ENCODE assay signal across 8 mouse cellular contexts in genomic region chr1:134493956-134494355, GRCm38 (mm10). TPM values are rescaled to one million over a fixed set of nuclear protein-coding genes. Genes with fewer than 3 reads are reported as not detected.
DNase-seq lines count a peak whose midpoint lies in the region; ATAC-seq and TF ChIP-seq lines count a peak whose summit lies in the region.

No protein-coding gene starts in this region.

- H3K27me3 ChIP-seq in limb, embryonic 13.5 days = no peaks in the 10 kb centered on the region
- no peaks in the 10 kb centered on the region for H3K27me3 ChIP-seq in small intestine, adult 2 months (ENCODE audit: control insufficient read depth, insufficient read depth, low read length)

- no peak for TF ChIP-seq POLR2A in lung, adult 2 months (IDR thresholded peaks at IDR 0.05; ENCODE audit: borderline replicate concordance, extremely low read depth, low read depth, low read length)
- TF ChIP-seq POLR2A in small intestine, adult 2 months (IDR thresholded peaks at IDR 0.05; ENCODE audit: low read depth, low read length) = no peak

- peak overlapping the region; percentile 71 for H3K9ac ChIP-seq in limb, embryonic 13.5 days

- H3K4me1 ChIP-seq in lung, adult 2 months (ENCODE audit: control insufficient read depth, insufficient read depth, low read length) = peaks cover 5% of the 10 kb centered on the region
- peaks cover 18% of the 10 kb centered on the region for H3K4me1 ChIP-seq in limb, embryonic 13.5 days
- H3K4me1 ChIP-seq in small intestine, adult 2 months (ENCODE audit: control insufficient read depth, insufficient read depth, insufficient read length, low read length) = peaks cover 5% of the 10 kb centered on the region; the same call in 1 of the 2 replicates

- H3K36me3 ChIP-seq in limb, embryonic 13.5 days = peaks cover 31% of the 10 kb centered on the region
- peaks cover 10% of the 10 kb centered on the region for H3K36me3 ChIP-seq in small intestine, adult 2 months (ENCODE audit: control insufficient read depth, insufficient read depth, low read length)

- TF ChIP-seq CTCF in lung, adult 2 months (IDR thresholded peaks at IDR 0.05; ENCODE audit: insufficient read depth, low read length) = no peak
- TF ChIP-seq CTCF in small intestine, adult 2 months (IDR thresholded peaks at IDR 0.05; ENCODE audit: extremely low read depth, insufficient read length, insufficient replicate concordance, low read depth, low read length) = no peak

- H3K4me3 ChIP-seq in lung, adult 2 months (replicated peaks; ENCODE audit: extremely low read depth, low read depth, low read length) = peak overlapping the region; percentile 73
- peak overlapping the region; percentile 75 for H3K4me3 ChIP-seq in limb, embryonic 13.5 days
- peak overlapping the region; percentile 85; the same call in 1 of the 2 replicates for H3K4me3 ChIP-seq in small intestine, adult 2 months (ENCODE audit: low read depth, low read length)

- peak overlapping the region; percentile 74 for H3K4me2 ChIP-seq in limb, embryonic 13.5 days (replicated peaks)

- H3K27ac ChIP-seq in limb, embryonic 13.5 days = peak overlapping the region; percentile 69; the same call in 1 of the 2 replicates
- peak overlapping the region; percentile 72; the same call in 1 of the 2 replicates for H3K27ac ChIP-seq in small intestine, adult 2 months (ENCODE audit: insufficient read depth, low read depth, low read length)

- no peaks in the 10 kb centered on the region for H3K9me3 ChIP-seq in limb, embryonic 13.5 days

- no peak for DNase-seq in lung, adult 2 months
- no peak for DNase-seq in lung, postnatal 4 days
- DNase-seq in left cerebral cortex, postnatal 14 days (ENCODE audit: low spot score in 2 of 2) = no peak
- DNase-seq in layer of hippocampus, postnatal 14 days (ENCODE audit: low spot score in 2 of 2) = no peak
- DNase-seq in urinary bladder, adult 2 months (ENCODE audit: low spot score) = no peak

- 5% methylated on average over 5 of the region's 5 CpGs for WGBS in lung, adult 2 months
- 23% methylated on average over 5 of the region's 5 CpGs for WGBS in limb, embryonic 13.5 days
- WGBS in small intestine, adult 2 months = 10% methylated on average over 5 of the region's 5 CpGs

- ATAC-seq in erythroblast, adult 5-6 weeks (replicated peaks; ENCODE audit: low FRiP score, poor library complexity, severe bottlenecking) = 0 out of 2 replicates have a peak, but pooled peaks have one; percentile 18
- no peak for ATAC-seq in limb, embryonic 13.5 days (ENCODE audit: low FRiP score, low read depth)

- intact Hi-C loops in left cerebral cortex, postnatal 14 days (cut with DNase I) = no loop called here

RNA-seq across cellular contexts. Expression of gene Rabif, which starts 0.5 kb away (rescaled TPM):
- 11.2 and 15.5 TPM in 2 replicates for polyA plus RNA-seq in lung, adult 2 months (2012; rRNA removed)
- 5.6 and 9.2 TPM in 2 replicates for total RNA-seq in erythroblast, adult 5-6 weeks (2015; ENCODE audit: low replicate concordance)
- total RNA-seq in erythroblast, adult 5-6 weeks (2017; ENCODE audit: low replicate concordance) = 7.2 and 8.2 TPM in 2 replicates
- polyA plus RNA-seq in limb, embryonic 13.5 days (2015; fragmentation: Nextera tagmentation; extraction: Ambion mirVana) = 40.1 and 40.8 TPM in 2 replicates
- polyA plus RNA-seq in small intestine, adult 2 months (2012; rRNA removed) = 5.8 and 8.5 TPM in 2 replicates
- 10 to 100 TPM; 30.1 to 32.3 TPM for total RNA-seq in left cerebral cortex, postnatal 14 days (2021)
- 10 to 100 TPM; 26.7 to 27.8 TPM for total RNA-seq in layer of hippocampus, postnatal 14 days (2021)
- polyA plus RNA-seq in urinary bladder, adult 2 months (2012; rRNA removed) = 21.6 and 24.7 TPM in 2 replicates

RNA-seq across cellular contexts. Expression of gene Klhl12, which starts 38.6 kb away (rescaled TPM):
- 5.4 and 8.5 TPM in 2 replicates for polyA plus RNA-seq in lung, adult 2 months (2012; rRNA removed)
- total RNA-seq in erythroblast, adult 5-6 weeks (2015; ENCODE audit: low replicate concordance) = 226 and 242 TPM in 2 replicates
- 369 and 410 TPM in 2 replicates for total RNA-seq in erythroblast, adult 5-6 weeks (2017; ENCODE audit: low replicate concordance)
- polyA plus RNA-seq in limb, embryonic 13.5 days (2015; fragmentation: Nextera tagmentation; extraction: Ambion mirVana) = 29.4 and 29.9 TPM in 2 replicates
- 1.2 and 2.3 TPM in 2 replicates for polyA plus RNA-seq in small intestine, adult 2 months (2012; rRNA removed)
- total RNA-seq in left cerebral cortex, postnatal 14 days (2021) = 10 to 100 TPM; 35.4 to 37.1 TPM
- total RNA-seq in layer of hippocampus, postnatal 14 days (2021) = 10 to 100 TPM; 37.2 to 41.5 TPM
- 15.2 and 16.3 TPM in 2 replicates for polyA plus RNA-seq in urinary bladder, adult 2 months (2012; rRNA removed)

RNA-seq across cellular contexts. Expression of gene Mgat4e, which starts 55.5 kb away (rescaled TPM):
- polyA plus RNA-seq in lung, adult 2 months (2012; rRNA removed) = not detected in 2 replicates
- not detected in 2 replicates for total RNA-seq in erythroblast, adult 5-6 weeks (2015; ENCODE audit: low replicate concordance)
- total RNA-seq in erythroblast, adult 5-6 weeks (2017; ENCODE audit: low replicate concordance) = not detected in 2 replicates
- polyA plus RNA-seq in limb, embryonic 13.5 days (2015; fragmentation: Nextera tagmentation; extraction: Ambion mirVana) = 0.14 TPM in 1 of 2 replicates, not detected in the other
- not detected in 2 replicates for polyA plus RNA-seq in small intestine, adult 2 months (2012; rRNA removed)
- not detected for total RNA-seq in left cerebral cortex, postnatal 14 days (2021)
- under 1 TPM in 1 of 2 experiments, not detected in 1; 0.38 TPM for total RNA-seq in layer of hippocampus, postnatal 14 days (2021)
- polyA plus RNA-seq in urinary bladder, adult 2 months (2012; rRNA removed) = 0.12 and 0.29 TPM in 2 replicates
